Mouse (Mus musculus) cerebellum, postnatal 4 days (tissue): ENCODE data around the gene Maml1.

Source experiments
- DNase-seq, 2 experiments: peaks; one replicate each; pipeline ENCODE4 v3.0.0; 2022; ENCODE audit warnings: low spot score in 2 of 2, mixed read lengths in 1 of 2

Maml1 gene

DNA sequence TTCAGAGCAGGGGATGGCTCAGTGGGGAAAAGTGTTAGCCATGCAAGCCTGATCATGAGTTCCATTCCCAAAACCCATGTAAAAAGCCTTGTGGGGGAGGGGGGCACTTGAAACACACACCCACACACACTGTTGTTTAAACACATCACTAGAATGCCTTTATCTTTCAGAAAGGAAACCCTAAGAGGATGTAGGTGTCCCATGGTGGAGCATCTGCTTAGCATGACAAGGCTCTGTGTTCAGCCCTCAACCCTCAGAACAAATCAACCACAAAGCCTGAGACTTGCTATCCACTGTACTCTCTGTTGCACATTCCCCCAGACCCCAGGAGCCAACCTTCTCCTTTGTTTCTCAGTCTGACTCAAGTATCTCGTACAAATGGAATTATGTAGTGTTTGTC, 12.1 kb downstream of the Maml1 start:
- no peak for DNase-seq

DNA sequence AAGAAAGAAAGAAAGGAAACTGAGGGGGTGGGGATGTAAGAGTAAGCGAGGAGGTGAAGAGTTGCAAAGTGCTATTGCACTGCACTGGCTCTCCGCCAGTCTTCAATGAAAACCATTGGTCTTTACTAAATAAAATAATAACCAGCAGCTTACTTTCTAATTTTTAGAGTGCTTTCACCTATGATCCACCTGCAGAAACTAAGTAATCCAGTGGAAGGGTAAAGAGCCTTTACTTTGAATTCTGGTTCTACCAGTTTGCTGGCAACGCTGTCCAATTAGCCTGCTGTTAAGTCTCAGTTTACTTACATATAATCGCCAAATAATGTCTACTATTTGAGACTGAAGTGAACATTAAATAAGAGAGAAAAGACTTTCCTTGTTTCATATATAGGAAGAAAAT, 13.1 kb downstream of the Maml1 start:
- no peak for DNase-seq

- DNase-seq = no peak
These were observed 14.4 kb downstream of the Maml1 start for GRCm38 (mm10) chr11:50277706-50278105.

DNA sequence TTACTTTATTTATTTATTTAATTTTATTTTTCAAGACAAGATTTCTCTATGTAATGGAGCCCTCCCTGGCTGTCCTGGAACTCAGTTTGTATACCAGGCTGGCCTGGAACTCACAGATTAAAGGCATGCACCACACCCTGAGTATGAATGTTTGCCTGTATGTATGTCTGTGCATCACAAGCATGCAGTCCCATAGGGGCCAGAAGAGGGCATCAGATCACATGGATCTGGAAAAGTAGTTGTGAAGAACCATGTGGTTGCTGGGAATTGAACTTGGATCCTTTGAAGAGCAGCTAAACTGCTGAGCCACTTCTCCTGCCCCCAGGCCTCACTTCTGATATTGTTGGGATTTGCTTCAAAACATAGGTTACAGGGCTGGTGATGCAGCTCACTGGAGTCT, 15.1 kb downstream of the Maml1 start:
- no peak for DNase-seq

GRCm38 (mm10) chr11:50275568-50276151, 16.5 kb downstream of the Maml1 start:
- no peak for DNase-seq

DNA sequence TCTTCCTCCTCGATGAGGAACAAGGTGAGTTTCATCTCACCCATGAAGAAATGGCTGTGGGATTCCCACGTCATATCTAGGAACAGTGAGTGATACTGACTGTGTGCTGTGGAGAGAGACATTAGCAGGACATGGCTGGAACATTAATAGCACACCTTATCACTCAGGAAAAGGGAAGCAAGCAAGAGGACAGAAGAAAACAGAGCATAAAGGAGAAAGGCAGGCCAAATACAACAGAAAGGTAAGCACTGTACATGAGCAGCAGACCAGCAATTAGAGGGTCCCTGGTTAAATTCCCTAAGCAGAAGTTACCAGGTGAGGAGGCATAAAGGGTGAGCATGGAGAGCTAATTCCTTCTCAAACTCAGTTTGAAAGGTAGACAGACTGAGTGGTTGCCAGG, 17.0 kb downstream of the Maml1 start:
- no peak for DNase-seq

DNA sequence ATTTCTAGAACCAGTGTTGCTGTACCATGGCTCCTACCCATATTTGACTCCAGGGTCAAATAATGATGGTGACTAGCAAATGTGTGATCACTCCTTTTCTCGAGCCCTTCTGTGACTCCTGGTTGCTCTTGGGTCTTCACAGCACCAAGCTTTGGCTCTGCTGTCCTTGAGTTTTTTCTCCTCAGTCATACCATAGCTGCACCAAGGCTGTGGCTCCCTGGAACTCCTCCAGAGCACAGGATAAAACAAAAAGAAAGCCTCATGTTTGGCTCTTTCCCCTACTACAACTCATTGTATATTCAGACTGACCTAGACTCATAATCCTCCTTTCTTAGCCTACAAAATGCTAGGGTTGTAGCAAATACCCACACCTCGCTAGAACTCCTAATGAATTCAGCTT, 19.3 kb downstream of the Maml1 start:
- DNase-seq = no peak

DNA sequence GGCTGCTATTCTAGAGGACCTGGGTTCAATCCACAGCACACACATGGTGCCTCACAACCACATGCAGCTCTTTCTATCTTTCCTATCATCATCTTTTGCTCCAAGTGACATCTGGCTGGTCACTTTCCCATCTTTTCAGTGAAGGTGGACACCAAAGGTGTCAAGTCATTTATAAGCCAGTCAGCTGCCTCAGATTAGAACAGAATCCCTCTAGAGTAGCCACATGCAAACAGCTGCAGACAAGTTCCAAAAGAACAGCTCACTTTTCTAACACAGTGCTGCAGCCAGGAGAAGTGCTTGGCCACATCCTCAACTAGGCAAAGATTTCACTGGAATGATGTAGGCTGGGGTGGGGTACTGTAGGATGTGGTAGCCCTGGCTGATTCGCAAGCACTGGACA, 22.2 kb downstream of the Maml1 start:
- no peak for DNase-seq

GRCm38 (mm10) chr11:50269163-50269562, 22.9 kb downstream of the Maml1 start:
- DNase-seq = no peak

- DNase-seq = no peak
These were observed 25.1 kb downstream of the Maml1 start for GRCm38 (mm10) chr11:50266997-50267396.

DNA sequence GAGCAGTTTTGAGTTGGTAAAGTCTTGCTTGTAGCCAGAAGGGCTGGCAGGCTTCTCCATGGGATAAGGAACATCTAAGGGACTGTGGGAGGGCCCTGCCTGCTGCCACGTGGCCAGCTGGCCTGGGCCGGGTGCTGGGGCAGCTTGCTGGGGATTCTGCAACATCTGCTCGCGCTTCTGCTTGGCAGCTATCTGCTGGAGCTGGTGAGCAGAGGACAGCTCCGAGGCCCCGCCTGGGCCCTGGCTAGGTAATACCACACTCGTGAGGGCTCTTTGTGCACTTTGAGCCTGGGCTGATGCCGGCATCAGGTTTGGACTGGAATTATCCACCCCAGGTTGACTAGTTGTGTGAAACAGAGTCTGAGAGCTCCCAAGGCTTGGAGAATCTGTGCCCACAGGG, 26.2 kb downstream of the Maml1 start:
- peak in 1 of 2 experiments; percentile 27 for DNase-seq

DNA sequence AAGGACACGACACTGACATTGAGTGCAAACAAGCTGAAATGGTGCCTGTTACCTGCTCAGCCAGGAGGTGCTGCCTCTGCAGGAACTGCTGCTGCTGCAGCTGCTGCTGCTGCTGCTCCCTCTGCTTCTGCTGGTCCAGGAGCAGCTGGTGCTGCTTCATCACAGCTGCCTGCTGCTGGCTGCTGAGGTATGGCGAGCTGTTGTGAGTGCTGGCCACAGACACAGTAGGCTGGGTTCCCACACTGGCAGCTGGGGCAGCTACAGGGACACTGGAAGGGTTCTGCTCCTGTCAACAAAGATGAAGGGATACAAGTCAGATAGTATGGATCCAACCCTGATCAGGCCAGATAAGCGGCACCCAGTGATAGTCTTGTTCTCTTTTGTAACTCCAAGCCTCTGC, 28.9 kb downstream of the Maml1 start:
- no peak for DNase-seq

GRCm38 (mm10) chr11:50262020-50262419, 30.1 kb downstream of the Maml1 start:
- DNase-seq = no peak

DNA sequence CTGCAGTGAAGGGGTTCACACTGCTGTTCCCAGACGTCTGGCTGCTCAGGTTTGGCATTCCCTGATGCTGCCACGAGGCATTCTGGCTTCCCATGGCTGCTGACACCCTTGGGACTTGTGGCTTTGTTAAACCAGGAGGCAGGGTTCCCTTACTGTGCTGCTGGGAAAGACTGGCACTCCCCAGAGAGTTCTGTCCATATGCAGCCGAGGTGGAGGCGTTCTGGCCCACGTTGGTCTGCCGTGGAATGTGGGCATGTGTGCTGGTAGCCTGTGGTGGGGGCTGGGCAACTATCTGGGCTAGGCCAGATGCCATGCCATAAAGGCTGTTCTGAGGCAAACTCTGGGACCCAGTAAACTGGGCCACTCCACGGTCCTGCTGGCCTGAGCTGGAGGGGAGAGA, 33.8 kb downstream of the Maml1 start:
- no peak for DNase-seq

DNA sequence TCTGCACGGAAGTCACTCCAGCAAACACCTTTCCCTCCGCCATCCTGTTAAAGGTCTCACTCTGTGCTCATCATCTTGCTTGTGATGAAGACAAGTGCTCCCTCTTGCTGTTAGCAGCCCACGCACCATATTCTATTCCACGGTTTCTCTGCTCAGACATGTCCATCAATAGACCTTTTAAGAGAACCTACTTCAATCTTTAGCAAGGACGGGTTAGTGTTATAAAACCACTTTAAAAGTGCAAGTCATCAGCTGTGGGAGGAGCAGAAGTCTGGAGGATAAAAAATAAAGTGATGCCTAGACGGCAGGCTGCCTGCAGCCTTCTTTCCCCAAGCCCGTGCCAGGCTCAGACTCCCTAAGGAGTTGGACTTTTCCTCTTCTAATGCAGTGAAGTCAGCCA, 35.5 kb downstream of the Maml1 start:
- no peak for DNase-seq

DNA sequence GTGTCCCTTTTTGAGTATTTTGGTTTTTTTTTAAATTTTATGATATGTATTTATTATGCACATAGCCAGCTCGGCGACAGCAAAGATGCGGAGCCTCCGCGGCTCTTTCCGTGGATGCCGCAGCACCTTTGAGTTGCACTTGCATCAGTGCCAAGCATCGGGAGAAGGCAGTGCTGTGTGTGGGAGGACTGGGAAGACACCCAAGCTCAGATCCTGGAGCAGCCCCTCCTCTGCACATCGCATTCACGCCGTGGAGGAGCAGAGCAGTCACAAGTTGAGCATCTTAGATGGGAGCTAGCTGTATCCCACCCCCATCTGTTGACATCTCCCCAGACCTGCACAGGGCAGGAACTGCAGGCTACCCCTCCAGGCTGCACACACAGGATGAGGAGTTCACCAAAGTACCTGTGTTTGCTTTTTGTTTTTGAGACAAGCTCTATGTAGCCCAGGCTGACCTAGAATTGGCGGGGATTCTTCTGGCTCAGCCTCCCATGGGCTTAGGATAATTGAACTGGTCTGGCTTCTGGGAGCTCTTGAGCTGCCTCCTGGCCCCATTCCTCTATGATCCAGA, 38.0 kb downstream of the Maml1 start:
- no peak for DNase-seq

DNA sequence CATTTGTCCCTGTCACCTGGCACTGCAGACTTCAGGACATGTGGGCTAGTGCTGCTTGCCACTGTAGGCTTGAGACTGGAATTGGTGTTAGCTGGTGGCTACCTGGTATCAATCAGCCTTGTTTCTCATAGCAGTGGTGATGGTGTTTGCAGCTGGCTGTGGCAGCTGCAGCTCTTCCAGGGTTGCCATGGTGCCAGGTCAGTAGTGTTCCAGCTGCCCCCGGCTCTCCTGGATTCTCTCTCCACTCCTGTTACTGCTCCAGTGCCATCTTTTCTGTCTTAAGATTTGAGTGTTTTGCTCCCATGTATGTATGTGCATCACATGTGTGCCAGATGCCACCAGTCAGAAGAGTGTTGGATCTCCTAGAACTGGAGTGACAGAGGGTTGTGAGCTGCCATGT, 38.7 kb downstream of the Maml1 start:
- no peak for DNase-seq

DNA sequence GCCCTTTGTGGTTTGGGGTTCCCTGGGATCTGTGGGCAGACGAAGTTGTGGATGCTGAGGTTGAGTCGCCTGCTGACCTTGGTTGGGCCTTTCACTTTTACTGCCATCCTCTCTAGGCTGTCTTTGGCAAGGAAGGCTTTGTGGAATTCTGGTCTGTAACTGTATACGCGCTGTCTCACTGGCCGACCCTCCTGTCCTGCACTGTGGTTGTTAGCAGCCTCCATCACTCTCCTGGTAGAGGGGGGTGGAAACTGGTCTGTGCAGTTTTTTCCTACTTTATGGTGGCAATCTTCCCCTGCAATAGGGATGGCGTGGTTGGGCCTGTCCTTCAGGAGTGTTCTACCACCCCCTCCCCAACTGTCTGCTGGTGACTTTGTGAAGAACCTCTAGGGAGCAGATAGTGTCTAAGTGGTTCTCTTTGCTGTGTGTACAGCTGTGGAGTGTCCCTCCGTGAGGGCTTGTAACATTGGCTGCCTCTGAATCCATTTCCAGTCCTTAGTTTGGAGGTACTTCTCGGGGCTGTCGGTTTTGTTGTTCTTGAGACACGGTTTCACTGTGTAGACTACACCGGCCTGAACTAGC, 39.3 kb downstream of the Maml1 start:
- DNase-seq = no peak

DNA sequence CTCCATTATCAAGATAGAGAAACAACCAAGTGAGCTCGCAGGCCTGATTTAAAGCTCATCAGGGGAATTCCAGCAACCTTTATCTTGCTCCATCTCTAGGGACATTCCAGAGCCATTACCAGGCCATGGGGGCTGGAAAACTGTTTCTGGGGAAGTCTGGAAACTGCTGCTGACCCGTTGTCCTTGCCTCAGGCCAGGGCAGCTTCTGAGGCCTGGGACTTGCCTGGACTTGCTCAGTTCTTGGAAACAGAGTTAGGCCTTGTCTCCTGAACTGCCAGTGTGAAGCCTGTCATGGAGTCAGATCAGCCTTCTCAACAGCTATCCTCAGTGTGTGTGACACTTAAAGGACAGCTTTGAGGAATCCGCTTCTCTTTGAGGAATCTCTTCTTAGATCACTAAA, 39.9 kb downstream of the Maml1 start:
- no peak for DNase-seq

GRCm38 (mm10) chr11:50248473-50249171, 43.5 kb downstream of the Maml1 start:
- DNase-seq = no peak

GRCm38 (mm10) chr11:50245269-50245668, 46.8 kb downstream of the Maml1 start:
- no peak for DNase-seq

DNA sequence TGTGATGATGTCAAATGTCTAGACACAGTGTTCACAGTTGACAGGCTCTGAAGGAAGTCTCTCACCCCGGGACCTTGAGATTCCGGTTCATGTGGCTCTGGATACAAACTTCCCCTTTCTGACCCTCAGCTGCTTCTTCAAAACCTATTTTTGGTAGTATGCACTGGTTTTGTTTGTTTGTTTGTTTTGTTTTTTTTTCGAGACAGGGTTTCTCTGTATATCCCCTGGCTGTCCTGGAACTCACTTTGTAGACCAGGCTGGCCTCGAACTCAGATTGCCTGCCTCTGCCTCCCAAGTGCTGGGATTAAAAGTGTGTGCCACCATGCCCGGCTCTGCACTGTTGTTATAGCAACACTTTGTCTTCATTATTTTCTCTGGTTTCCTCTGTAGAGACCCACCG, 48.2 kb downstream of the Maml1 start:
- no peak for DNase-seq

DNA sequence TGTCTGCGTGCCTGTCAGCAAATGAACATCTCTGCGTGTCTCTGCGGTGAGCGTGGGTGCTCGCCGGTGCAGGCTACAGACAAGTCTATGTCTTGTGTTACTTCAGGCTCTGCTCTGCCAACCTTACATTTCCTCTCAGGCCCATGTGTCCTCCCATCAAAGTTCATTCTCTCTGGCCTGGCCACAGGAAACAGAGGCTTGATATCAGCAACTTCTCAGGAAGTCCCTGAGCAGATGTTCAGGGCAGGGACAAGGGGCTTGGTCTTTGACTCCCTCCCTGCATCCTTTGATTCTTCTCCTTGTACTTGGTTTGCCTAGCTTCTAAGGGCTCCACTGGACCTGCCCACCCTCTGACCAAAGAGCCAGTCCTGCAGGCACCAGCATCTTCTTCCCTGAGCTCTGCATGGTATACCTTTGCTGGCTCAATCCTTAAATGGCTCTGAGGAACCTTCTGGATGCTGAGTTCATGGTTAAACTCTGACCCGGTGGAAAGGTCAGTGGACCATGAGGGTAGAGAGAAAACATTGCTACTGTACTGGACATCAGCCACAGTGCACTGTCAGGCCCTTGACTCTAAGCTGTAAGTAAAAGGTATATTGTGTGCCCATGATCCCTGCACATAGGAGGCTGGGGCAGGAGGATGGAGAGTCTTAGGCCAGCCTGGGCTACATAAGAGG, 51.7 kb downstream of the Maml1 start:
- no peak for DNase-seq
